Mouse (Mus musculus): ENCODE results near the gene Treh.

Gene Treh

GRCm38 (mm10) chr9:44733671-44734523 is 60.9 kb downstream of the Treh start:
- no peak for DNase-seq (ENCODE audit: extremely low spot score, low read depth, low spot score)

DNA sequence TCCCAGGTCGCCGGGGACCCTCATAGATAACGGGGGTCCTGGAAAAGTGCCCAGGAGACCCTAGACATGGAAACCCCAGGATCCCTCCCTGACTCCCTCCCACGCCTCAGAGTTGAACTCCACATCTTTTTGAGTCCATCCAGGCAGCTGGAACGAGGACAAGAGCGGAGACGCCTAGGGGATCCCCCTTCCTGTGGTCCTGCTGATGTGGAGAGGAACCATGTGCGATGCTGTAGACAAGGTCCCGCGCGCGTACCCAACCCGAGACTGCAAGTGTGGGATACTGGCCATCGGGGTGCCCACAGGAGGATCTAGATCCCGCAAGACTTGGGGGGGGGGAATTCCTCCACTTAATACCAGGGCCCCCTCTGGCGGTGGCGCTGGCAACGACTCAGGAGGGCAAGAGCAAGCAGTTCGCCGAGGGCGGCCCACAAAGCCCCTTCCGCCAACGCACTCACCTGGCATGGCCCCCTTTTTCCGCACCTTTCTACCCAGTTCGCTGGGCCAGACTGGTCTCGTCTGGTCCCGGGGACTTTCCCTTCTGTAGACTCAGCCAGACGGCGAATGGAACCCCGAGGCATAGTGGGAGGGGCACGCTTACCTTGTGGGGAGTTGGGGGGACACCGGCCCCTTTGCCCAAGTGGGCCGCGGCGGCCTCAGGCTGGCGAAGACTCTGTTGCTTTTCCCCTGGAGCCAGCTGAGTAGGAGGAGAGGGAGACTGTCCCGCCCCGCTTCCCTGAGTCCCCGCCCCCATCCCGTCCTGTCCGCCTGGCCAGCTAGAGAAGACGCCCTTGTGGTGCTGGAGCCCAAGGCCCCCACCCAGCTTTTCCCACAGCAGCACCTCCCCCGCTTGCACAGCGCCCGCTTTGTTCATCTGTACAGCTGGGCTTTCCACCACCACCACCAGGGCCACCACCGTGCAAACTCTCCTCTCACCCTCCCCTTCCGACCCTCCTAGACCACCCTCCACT is 61.8 kb downstream of the Treh start, which contains the start of gene Phldb1:
Gene Phldb1 (minus strand): TSS at position 675 of the 971 bp plus-strand sequence.
- no peak for DNase-seq (ENCODE audit: extremely low spot score, low read depth, low spot score)

DNA sequence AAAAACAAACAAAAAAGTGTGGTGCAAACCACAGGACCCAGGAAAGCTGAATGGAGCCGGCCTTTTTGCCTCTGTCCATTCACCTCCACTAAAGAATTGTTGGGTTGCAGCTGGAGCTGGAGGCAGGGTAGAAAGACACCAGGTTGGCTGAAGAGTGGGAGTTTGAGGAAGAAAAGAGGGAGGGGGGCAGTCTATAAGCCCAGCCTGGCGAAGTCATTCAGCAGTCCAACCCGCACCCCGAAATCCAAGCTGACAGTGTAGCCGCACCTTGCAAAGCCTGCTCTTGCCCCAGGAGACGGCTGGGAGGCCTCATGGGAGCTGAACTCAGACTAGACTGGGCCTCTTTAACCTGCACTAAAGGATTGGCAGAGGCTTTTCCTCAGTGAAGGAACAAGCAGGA is 62.9 kb downstream of the Treh start:
- no peak for DNase-seq (ENCODE audit: extremely low spot score, low read depth, low spot score)

Data from hindlimb bud, embryonic 11.5 days (tissue).